Mouse (Mus musculus) olfactory bulb, adult 2 months (tissue): ENCODE results near the gene Wfdc17.

Experiments
- CTCF ChIP-seq: fragments of 200-500 bp; IDR thresholded peaks from 2 replicates; pipeline ENCODE4 v1.5.1; 2012; ENCODE audit warnings: low read depth, mild to moderate bottlenecking, low read length, moderate library complexity; ENCODE audit not compliant: insufficient read depth
- POLR2A ChIP-seq: fragments of 200-500 bp; IDR thresholded peaks from 2 replicates; pipeline ENCODE4 v1.6.1; 2012; ENCODE audit warnings: mild to moderate bottlenecking, low read depth, low read length, moderate library complexity; ENCODE audit not compliant: insufficient read depth

DNA sequence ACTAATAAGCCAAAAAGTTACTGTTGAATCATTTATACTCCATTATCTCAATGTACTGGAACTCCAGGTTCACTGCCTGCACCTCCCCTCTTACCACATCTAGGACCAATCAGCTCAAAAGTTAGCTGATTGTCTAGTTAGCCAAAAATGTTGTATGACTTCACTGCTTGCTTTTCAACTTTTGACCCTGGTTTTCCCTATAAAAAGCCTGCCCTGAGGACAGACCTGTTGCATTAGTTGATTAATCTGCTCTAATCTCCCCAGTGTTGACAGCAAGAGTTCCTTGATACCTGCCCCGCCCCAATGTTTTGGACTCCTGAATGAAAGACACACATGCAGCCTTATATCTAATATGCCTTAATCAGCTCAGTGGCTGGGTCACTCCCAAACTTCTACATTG lies 27.3 kb downstream of the Wfdc17 start:
- no peak for TF ChIP-seq POLR2A
- no peak for TF ChIP-seq CTCF
